Mouse (Mus musculus): ENCODE results near the gene Ggct.

Gene Ggct

DNA sequence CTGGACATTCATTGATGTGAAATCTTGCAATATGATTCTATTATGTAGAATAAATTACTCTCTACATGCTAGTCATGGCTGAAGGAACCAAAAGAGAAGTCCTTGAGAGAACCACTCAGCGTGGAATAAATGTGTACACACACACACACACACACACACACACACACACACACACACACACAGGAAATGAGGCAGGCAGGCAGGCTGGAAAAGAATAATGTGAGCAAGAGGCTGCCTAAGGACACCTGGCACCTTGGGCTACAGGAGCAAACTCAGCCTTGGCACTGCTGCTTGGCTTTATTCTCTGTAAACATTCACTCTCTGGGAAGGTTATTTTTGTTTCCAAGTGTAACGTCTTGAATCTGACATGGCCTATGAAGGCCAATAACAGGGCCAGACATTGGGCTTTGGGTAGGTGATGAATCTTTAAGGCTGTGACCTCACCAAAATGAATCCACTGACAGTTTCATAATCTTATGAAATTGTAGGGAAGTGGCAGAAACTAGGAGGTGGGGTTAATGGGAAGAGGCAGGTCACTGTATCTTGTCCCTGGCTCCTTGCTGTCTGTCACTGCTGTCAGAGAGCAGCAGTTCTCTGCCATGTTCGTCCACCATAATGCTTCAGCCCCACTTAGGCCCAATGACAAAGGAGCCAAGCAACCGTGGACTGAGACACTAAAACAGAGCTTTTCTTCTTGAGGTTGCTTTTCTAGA, 46.4 kb downstream of the Ggct start:
- DNase-seq = no peak

DNA sequence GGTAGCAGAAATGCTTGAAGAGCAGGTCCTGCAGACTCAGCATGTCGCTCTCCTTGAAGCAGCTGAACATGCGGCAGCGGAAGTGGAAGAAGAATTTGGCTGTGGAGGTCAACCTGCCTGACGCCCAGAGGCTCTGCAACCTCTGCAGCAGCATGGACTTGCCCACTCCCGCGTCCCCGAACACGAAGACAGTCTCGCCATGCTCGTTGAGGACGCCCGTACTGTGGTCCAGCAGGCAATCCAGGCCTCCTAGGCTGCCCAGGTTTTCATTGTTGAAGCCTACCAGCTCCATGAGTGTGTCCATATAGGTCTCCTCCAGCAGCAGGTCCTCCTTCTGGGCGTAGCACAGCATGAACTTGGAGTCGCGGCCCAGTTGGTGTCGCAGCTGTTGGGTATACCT, 48.2 kb downstream of the Ggct start:
- no peak for DNase-seq

DNA sequence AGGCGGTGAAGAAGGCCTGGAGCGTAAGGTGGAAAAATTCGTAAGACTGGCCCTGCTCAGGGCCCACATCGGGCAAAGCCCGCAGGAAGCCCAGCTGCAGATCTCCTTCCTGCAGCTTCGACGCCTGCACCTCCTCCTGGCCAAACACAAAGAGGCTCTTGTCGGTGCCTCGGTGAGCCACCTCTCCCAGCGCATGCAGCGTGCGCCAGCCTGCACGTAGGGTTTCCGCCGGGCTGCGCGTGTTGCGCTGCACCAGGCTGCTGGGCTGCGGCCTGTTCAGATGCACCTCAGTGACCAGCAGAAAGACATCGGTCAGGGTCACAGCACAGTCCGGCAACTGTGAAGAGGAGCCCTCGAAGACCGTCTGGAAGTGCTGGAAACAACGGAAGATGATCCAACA, 49.0 kb downstream of the Ggct start:
- DNase-seq = no peak

DNA sequence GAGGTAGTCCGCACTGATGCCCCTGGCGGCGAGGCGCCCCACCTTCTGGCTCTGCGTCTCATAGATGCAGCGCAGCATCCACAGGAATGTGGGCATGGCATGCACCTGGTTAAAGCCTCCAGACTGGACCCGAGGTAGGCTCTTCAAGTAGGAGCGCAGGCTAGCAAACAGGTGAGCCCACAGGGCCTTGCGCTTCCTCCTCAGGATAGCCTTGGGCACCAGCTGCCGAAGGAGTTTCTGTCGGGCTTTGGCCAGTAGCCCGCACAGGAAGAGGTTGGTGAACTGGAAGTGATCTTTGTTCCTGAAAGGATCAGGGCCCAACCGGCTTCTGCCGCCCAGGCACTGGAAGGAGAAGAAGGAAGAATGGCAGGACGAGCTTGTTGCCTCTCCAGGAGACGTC, 49.5 kb downstream of the Ggct start:
- no peak for DNase-seq

DNA sequence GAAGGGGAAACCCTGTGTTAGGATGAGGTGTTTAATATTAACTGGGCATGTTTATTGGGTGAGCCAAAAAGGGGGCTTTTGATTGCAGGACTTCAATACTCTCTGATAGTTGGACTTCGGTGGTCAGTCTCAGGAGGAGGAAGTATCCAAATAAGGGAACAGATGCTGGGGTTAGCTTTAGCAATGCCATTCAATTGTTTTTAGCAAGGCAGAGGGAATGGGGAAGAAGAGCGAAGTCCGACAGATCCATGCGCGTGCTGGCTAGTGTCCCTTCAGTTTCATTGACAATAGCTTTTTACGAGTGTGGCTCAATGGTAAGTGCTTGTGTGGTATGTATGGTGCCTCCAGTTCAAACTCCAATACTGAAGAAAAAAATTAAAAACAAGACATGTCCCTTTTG, 51.6 kb downstream of the Ggct start:
- DNase-seq = no peak

DNA sequence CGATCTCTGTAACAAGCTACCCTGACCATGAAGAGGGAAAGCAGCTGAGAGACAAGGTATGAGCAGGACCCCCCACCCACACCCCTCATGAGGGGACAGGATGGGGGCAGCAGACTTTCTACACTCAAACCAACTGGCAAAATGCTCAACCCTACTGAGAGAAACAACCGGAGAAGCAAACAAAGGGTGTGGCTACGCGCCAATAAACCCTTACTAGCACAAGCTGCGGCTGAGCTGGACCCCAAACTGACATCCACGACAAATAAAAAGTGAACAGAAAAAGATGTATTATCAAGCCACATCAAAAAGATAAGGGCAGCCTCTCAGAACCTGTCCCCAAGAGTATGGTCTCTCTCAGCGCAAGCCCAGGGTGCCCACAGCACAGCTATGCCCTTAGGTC, 52.6 kb downstream of the Ggct start:
- DNase-seq = no peak

DNA sequence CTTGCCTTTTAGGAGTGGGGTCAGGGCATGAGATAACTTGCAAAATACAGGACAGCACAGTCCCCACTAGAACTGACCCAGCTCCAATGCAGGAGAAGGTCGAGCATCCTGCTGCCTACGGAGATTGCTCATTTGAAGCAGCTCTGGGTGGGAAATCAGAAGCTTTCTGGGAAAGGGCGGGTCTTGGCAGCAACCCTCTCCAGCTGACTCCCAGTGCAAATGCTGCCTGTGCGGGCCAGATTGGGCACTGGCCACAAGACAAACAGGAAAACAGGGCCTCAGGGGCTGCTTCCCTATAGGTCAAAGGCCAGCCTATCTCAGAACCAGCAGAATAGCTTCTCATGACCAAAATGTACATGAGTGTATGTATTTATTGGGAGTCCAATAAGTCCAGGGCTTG, 53.1 kb downstream of the Ggct start:
- no peak for DNase-seq

DNA sequence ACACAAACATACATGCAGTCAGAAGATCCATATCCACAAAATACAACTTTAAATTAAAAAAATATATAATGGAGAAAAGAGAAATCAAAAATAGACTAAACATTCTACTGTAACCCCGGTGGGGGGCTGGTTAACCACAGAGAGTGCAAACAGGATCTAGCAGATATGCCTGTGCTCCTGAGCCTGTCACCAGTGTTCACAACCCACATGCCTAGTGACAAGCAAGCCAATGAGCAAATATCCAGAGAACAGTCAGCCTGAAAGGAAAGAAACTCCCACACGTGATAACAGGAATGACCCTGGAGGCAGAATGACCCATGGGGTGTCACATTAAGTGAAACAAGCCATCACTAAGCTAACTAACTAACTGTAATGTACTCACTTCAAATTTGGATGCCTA, 56.3 kb downstream of the Ggct start:
- DNase-seq = no peak

DNA sequence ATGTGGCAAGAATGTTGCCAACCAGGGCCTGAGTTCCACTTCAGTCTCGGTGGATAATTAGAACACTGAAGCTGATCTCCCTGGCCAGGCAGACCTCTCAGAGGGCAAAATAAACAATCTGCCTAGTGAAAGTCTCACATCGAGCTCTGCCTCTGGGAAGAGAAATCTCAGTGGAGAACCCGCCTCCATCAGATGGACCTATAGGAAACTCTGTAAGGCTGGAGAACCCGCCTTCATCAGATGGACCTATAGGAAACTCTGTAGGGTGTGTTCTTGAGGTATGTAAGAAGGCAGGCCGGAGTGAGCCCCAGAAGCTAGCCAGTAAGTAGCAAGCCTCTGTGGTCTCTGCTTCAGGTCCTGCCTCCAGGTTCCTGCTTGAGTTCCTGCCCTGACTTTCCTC, 57.8 kb downstream of the Ggct start:
- DNase-seq = no peak

DNA sequence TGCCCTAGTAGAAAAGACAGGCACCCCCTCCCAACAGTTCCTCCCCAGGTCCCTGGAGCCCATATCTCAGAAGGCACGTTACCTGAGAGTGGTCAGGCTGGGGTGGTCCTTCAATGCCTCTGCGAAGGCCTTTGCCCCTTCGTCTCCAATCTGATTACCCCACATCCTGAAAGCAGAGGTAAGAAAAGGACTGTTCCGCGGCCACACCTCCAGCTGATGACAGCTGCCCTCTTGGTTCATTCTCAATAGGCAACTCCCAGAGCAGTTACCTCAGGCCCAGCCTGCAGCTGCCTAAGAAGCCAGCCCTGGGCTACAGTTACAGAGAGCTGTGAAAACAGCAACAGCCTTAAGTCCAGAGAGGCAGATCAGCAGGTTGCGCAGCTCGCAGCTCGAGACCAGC, 58.4 kb downstream of the Ggct start:
- DNase-seq = no peak

DNA sequence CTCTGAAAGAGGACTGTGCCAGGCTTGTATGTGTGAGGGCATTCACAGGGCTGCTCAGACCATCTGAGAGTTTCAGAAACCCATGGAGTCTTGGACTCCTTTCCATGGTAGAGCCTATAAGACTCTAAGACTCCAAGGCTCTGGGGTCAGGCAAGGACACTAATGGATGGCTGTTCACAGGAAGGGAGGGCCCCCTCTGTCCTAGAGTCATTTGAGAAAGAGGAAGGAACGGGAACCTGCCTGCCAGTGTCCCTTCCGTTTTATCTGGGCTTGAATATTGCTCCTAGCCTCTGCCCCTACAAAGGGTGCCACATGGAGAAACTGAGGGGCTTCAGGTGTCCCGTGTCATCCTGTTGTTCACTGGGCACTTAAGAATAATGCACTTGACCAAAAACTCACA, 58.9 kb downstream of the Ggct start:
- DNase-seq = no peak

DNA sequence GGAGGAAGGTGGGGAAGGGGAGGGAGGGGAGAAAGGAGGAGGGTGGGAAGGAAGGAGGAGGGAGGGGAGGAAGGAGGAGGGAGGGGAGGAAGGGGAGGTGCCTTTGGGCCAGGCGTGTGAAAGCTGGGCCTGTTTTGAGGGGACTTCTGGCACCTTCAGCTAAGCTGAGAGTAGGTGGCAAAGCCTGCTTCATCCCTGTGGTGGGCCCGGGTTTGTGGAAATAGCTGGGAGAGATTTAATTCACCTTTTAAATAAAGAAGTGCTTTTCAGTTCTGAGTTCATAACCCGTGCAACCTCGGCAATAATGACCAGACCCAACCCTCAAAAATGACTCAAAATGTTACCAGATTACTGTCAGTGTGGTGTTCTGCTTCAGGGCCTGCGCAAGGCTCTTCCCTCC, 59.5 kb downstream of the Ggct start:
- no peak for DNase-seq

Data from cerebellum, adult 11 months (tissue).